Mouse (Mus musculus) large intestine, adult 2 months (tissue): ENCODE results near the gene Zcchc14. TPM values are rescaled to one million over a fixed set of nuclear protein-coding genes. Genes with fewer than 3 reads are reported as not detected.
"Not testable (repeated sequence)": the region's sequence is repeated elsewhere in the genome, so short reads cannot be mapped to it uniquely, and the experiment has no call there.

Source experiments
- DNase-seq: peaks from one replicate; pipeline ENCODE4 v3.0.0-alpha.2; 2012; ENCODE audit warnings: low read depth, low spot score
- WGBS: fragments of 180-500 bp; shearing (Covaris S2); methylation state at CpG from one replicate; pipeline ENCODE4 v1.1.7; 2018; 5-methylcytosine and 5-hydroxymethylcytosine counted together
- polyA plus RNA-seq: library from polyadenylated mRNA; depleted of rRNA; stranded (reverse); fragments of >200 nt; gene quantifications from 2 replicates; pipeline ENCODE4 v1.2.3, GENCODE M21; 2012

Gene Zcchc14
- polyA plus RNA-seq, 1 experiment, result 9.8 TPM

DNA sequence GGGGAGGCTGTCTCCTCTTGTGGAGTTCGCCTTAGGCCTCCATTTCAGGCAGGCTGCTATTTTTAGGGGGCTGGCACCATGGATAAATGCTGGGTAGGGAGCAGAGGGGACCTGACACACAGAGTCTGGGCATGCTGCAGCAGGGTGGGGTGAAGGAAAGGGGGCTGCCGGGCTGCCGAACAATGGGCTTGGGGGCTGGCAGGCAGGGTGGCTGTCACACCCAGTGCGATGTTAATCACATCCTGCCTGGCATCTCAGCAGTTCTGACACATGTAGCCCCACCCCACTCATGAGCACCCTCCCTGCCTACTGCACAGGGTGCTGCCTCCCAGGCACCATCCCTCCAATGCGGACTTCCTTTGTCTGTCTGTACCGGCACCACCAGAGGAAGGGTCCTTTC lies 15.9 kb upstream of the Zcchc14 start:
- WGBS, result 51% methylated on average over 6 of the region's 6 CpGs
- no peak for DNase-seq

DNA sequence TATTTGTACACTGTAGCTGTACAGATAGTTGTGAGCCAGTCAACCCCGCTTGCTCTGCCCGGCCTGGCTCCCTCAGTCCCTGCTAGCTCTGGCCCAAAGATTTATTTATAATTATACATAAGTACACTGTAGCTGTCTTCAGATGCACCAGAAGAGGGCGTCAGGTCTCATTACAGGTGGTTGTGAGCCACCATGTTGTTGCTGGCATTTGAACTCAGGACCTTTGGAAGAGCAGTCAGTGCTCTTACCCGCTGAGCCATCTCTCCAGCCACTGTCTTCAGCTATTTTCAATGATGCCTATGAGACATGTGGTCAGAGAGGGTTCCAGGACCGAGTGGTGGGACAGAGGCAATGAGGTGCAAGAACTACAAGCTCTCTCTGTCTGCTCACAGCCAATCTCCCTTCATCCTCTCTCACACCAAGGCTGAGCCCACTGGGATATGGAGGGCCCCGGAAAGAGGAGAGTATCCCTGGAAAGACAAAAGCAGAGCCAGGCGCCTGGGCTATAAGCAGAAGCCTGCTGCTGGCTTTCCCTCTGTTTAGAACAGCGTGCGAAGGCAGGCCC lies 15.3 kb upstream of the Zcchc14 start:
- DNase-seq, result not testable (repeated sequence)
- 77% methylated on average over 9 of the region's 9 CpGs for WGBS

DNA sequence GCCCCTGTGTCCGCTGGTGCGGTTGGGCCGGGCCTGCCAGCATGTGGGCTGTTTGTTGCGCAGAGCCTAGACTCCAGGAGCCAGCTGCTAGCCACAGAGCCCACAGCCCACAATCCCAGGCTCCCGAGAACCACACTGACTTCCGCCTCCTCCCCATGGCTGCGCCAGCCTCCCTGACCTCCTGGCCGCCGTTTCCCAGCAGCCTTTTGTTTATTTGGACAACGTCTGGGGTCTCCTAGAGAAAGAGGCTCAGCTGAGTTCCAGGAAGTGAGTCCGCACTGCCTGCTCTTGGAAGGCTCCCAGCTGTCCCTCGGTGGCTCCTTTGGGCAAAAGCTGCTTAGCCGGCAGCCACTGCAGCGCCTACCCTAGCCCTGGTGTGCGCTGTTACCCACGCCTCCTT lies 12.6 kb upstream of the Zcchc14 start:
- DNase-seq, result no peak
- 2% methylated on average over 16 of the region's 16 CpGs for WGBS

DNA sequence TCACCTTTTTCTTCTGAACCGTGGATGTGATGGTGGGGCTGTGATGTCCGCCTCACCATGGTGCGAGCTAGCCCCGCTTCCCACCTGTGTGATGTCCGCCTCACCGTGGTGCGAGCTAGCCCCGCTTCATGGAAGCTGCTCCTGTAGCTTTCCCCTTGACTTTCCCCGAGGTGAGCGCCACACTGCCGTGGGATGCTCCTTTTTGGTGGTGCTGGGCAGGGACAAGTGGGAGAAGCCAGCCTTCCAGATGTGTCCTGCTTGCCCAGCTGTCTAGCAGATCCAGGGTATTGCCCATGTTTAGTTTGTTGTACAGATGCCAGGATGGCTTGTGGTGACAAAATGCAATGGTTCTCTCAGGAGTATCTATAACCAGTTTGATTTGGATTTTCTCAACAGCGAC lies 10.4 kb upstream of the Zcchc14 start:
- no peak for DNase-seq

DNA sequence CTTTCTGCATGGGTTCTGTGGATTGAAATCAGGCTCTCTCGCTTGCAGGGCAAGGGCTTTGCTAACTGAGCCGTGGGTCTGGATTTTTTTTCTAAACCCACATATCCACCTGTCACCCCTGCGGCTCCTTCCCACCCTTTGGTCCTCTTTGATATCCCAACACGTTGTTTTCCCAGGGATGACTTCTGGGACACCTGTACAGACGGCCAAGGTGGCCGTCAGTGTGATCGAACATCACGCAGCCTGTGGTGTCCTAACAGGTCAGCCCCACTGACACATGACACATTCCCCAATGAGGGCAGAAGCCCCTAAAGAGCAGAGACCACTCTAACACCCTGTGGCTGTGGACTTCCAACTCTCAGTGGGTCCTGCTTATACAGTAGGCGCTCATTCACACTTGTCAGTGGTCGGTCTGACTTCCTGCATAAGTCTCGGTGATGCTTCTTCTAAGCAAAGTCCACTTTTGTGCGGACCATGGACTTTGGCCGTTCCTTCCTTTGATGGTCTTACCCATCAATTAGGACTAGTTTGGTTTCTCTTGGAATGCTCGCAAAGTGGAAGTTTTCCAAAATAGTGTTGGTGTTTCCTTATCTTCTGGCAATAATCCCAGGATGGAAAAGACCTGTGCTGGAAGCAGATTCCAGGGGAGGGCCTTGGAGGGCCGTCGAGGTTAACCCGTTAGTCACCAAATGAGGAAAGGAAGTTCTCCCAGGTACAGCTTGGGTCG lies 9.1 kb upstream of the Zcchc14 start:
- 40% methylated on average over 18 of the region's 18 CpGs for WGBS
- no peak for DNase-seq

More for the DNA sequence above, 10.4 kb upstream of the Zcchc14 start:
- WGBS, result 94% methylated on average over 12 of the region's 12 CpGs

DNA sequence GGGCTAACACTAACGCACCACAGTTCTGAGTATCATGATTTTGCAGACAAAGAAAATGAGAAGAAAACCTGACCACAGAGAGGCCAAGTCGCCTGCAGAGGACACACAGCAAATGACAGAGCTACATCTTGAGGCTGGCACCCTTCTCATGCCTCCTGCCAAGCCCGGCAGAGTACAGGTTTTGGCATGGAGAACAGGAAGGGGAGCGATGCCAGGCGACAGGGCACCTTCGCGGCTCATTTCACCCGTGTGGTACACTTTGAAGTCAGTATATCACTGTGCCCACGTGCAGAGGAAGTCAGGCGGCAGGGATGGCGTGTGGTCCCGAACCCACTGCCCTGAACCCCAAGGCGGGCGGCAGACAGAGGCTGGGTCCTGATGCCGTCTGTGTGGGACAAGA lies 7.9 kb upstream of the Zcchc14 start:
- no peak for DNase-seq
- 42% methylated on average over 15 of the region's 15 CpGs for WGBS

DNA sequence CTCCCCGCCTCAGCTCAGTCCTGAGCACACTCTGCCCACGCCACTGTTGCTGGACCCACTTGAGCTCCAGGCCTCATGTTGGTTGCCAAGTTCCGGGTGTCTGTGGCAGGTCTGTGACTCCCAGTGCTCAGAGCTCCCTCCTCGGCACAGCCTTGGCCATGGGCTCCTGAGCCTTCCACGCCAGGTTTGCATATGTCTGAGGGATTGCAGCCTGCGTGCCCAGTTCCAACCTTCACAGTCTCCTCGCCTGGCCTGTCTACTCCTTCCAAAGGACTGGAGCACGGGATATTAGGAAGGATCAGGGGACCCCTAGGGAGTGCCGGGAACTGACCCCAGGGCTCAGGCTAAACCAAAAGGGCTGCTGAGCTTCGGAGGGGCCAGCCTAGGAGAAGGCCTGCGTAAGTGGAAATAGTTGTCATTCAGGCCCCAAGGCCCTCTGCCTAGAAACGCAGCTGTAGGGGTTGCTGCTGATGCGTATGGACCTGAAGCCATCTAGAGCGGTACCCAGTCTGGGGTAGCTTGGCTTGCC lies 2.3 kb upstream of the Zcchc14 start:
- no peak for DNase-seq
- WGBS, result 91% methylated on average over 14 of the region's 14 CpGs

DNA sequence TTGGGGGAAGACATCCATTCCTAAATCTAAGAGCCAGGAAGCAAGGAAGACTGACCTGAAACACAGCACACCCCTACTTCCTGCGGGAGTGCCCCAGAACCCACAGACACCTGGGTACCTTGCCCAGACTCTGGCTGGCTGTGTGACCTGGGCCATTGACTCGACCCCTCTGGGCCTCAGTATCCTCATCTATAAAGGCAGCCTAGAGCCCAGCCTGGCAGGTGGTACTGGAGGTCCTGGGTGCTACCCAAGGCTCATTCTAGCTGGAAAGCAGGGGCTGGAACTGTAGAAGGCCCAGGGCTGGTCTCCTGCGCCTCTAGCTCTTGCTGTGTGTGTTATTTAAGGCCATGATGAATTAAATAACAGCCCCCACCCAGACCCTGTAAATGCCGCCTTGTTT lies 1.4 kb upstream of the Zcchc14 start:
- 81% methylated on average over 4 of the region's 4 CpGs for WGBS
- no peak for DNase-seq

DNA sequence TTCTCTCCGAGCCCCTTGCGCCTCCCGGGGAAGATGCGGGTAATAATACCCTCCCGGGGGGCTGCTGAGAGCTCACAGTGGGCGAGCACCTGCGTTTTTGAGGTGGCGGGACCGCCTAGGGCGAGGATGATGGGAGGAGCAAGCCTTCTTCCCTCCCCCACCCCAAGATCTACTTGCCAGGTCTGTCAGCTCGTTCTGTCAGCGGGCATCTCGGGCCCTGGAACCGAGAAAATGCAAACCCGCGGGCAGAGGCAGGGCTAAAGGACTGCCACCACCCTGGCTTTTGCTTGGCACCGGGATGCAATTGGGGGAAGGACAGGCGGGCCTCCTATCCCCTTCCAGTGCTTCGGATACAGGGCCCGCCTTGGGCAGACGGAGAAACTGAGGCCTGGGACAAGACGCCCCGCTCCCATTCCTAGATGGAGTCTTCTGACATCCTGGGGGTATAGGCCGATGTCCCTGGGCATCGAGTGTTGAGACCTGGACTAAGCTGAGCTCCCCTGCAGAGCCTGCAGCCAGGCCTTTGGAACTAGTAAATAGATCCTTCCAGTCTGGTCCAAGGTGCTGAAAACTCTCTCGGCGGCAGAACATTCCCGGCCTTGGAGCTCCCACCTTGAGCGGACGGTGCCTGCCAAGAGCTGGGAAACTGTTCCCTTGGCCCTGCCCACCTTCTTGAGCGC lies 779 bp upstream of the Zcchc14 start:
- WGBS, result 4% methylated on average over 31 of the region's 31 CpGs

DNA sequence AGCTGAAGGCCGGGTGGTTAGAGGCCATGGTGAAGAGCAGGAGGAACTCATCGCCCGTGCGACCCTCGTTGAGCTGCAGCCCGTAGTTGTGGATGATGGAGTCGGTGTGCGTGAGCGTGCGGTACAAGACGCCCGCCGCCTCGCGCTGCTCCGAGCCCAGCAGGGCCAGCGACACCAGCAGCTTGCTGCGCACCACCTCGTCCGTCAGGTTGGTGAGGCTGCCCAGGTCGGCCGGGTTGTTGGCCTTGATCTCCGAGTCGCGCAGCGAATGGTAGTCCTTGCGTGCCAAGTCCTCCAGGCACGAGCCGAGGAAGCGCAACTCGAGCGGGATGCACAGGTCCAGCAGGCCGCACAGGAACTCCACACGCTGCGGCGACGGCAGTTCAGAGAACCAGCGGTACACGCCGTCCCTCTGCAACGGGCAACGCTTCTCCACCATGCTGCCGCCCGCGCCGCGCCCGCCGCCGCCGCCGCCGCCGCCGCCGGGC lies 783 bp downstream of the Zcchc14 start:
- no peak for DNase-seq
- WGBS, result 7% methylated on average over 56 of the region's 56 CpGs

More for the DNA sequence above, 779 bp upstream of the Zcchc14 start:
- DNase-seq, result no peak

DNA sequence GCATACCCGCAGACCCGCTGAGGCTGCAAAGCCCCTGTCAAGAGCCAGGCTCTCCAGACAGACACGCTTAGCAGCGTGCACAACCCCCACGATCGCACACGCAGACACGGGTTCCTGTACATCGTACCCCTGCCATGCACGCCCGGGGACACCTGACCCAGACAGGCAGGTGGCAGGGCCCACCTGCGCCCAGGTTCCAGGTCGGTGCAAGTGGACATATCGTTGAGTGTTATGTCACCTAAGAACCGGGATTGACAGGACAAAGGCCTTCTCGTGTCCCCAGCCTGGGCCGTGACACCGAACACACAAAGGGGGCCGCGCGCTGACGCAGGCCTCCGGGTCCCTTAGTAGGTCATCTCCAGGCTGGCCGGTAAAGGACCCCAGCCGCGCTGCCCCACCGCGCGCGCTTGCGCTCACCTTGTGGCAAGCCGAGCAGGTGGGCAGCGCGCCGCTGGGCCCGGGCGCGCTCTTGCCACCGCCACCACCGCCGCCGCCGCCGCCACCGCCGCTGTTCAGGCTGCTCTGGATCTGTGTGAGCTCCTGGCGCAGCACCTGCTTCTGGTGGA lies 1.3 kb downstream of the Zcchc14 start:
- whole genome bisulfite sequencing, result 6% methylated on average over 47 of the region's 47 CpGs
- DNase-seq, result no peak

DNA sequence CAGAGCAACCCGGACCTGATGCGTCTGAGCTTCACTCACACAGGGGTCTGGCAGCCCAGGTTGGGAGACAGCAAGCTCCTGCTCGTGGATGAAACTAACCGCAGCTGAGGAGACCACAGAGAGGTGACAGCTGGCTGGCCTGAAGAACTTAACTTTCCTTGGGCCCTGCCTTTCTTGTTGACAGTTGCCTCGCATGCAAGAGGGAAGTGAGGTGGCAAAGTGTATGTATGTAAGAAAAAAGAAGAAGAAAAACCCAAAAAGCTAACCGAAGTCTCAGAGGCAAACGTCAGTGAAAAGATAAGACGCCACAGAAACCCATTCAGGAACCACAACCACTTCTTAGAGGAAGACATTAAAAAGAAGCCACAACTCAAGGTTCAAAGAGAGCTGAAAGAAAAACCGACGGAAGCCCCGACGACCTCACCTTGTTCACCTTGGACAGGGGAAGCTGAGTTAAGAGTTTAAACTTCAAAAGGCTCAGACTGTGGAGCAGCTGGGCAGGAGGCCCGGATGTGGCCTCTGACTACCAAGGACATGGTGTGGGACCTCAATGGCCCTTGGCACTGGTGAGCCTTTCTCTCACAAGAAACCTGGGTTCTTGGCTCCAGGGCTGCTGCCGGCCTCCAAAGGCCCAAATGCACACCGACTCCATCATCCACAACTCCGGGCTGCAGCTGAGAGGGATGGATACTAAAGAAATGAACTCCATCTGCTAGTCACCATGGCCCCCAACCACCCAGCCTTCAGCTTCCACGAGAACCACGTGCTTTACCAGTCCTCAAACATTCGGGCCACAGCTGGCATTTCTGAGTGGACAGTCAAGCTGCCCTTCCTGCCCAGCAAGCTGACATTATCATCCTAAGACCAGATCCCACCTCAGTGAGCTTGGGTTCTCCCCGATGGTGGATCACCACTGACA lies 2.1 kb downstream of the Zcchc14 start:
- no peak for DNase-seq
- 47% methylated on average over 20 of the region's 20 CpGs for WGBS

DNA sequence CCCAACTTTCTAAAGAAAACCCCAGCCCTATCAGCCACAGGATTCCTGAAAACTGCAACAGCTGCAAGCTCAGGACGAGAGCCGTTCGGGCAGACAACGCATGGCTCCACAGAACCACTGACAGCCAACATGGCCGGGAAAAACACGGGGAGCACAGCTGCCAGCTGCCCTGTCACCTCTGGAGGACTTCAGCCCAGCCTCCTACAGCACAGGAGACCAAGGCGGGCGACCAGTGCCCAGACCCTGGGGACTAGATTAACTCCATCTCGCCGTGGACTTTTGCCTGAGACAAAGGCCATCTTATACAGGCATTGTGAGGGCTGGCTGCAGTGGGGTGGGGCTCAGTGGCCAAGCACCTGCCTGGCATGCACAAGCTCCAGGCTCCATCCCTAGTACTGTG lies 2.8 kb downstream of the Zcchc14 start:
- DNase-seq, result no peak
- 34% methylated on average over 10 of the region's 10 CpGs for WGBS

DNA sequence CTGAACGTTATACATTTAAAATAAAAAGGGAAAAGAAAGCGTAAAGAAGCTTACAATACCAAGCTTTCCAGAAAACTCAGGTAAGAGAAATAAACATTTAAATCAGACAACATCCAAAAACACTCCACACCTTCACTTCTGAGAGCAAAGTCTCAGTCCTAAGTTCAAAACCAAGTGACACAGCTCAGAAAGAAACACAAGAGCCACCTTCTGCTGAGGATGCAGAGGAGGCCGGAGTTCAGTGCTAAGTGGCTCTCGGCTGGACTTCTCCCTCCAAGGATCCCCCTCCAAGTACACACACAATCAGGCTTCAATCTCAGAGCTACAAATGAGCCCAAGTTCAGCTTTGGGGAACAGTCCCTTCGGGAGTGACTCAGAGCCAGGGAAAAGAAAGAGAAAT lies 3.3 kb downstream of the Zcchc14 start:
- no peak for DNase-seq
- 69% methylated on average over 5 of the region's 5 CpGs for WGBS

DNA sequence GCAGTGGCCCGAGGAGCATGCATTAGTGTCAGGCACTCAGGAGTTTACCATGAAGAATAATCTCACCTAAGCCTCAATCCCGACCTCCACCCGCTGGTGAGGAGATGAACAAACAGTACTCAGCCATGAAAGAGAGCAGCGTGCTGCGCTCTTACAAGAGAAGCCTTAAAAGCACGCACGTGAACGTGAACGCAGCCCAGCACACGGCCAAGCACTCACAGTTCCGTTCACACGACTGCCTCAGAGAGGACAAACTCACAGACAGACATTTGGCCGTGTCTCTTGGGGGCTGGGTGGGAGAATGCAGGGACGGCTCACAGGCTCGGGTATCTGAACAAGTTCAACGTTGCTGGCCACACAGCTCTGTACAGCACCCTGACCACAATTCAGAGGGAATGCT lies 4.2 kb downstream of the Zcchc14 start:
- WGBS, result 68% methylated on average over 16 of the region's 16 CpGs
- no peak for DNase-seq

DNA sequence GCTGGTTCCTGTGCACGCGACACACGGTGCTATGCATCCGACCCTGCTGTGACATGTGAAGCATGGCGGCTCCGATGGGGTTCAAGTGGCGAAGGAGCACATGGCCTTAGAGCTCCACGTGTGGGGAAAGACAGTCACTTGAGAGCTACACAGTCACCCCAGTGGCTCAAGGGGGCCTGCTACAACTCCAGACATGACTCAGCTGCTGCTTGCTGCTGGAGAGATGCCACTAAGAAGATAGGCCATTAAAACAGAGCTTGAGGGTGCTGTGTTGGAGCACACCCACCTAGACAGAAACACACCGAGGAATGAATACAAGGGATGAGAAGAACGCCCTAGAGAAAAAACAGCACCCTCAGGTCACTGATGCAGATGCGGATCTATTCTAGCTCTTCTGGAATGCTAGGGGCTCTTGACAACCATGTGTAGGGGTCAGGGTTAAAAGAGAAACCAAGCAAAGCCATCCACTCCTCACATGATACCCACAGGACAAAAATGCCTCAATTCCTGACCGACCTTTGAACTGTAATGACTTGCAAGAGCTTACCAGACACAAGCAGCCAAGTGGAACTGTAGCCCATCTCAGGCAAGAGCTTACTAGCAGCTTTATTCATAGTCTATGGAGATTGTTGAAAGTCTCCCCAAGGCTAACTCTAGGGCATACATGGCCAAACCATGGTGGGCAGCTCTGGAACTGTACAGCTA lies 5.0 kb downstream of the Zcchc14 start:
- 72% methylated on average over 12 of the region's 12 CpGs for WGBS
- DNase-seq, result no peak

DNA sequence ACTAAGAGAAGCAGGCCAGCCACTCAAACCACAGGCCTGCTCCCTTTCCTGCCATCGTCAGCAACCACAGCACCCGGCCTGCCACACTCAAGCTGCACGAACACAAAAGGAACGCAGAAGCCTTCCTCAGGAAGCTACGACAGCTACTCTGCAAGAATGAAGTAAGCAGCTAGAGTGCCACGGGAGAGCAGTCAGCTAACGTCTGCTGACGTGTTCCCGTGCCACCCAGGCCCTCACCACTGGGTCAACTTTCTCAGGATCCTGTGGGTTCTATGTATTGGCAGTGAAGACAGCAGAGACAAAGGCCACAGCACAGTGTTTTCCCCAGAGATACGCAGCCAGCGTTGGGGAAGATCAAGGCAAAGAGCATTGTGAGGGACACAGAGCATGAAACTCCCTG lies 9.3 kb downstream of the Zcchc14 start:
- no peak for DNase-seq
- WGBS, result 67% methylated on average over 11 of the region's 11 CpGs

DNA sequence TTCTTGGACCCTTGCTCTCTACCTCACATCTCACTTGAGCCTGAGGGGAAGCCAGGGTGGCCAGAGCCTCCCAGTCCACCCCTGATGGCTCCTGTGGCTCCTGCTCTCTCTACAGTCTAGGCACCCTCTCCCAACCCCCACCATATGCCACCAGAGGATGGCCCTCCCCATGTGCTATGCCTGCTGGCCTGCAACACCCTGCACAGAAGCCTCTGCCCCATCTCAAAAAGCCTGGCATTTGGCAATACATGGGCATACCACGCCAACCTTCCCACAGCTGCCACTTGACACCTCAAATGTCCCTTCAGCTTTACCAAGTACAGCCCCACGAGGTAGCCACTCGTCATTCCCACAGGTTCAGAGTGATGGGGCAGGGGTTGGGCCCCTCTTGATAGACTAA lies 9.9 kb downstream of the Zcchc14 start:
- DNase-seq, result no peak
- WGBS, result 73% methylated on average over 3 of the region's 3 CpGs

DNA sequence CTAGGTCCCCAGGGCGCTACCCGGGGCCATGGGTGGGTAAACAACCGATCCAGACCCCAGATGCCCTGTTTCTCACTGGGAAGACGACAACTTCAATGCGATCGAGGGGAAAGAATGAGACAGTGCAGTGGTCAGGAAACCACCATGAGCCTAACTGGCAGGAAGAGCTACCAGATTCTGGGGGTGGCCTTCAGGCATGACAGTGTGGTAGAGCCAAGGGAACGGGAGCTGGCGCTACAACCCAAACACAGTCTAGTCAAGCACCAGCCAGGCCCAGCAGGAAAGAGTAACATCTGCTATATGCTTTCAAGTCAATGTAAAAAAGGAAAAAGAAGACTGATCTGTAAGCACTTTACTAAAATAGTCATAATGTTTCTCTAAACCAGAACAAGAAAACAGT lies 16.5 kb downstream of the Zcchc14 start:
- 74% methylated on average over 8 of the region's 8 CpGs for WGBS
- no peak for DNase-seq
